Mouse (Mus musculus): ENCODE data around the gene Foxq1. TPM values are rescaled to one million over a fixed set of nuclear protein-coding genes. Genes with fewer than 3 reads are reported as not detected.

The Foxq1 gene
- polyA plus RNA-seq, 2 experiments: 0.40 to 0.50 TPM

- no peak for TF ChIP-seq CTCF (IDR thresholded peaks at IDR 0.05; ENCODE audit: low read depth)
- Histone ChIP-seq H3K36me3 (replicated peaks; ENCODE audit: control insufficient read depth, insufficient read depth, low read depth) (no peaks in the 10 kb centered on the region), H3K4me1 (replicated peaks; ENCODE audit: control insufficient read depth in 2 of 2, insufficient read depth in 2 of 2, low read length in 1 of 2) (no peaks in the 10 kb centered on the region), H3K4me2 (ENCODE audit: low read depth) (no peak overlapping the region), H3K9me3 (ENCODE audit: control insufficient read depth, low read length) (no peaks in the 10 kb centered on the region), H3K4me3 (ENCODE audit: insufficient read depth in 1 of 2, low read depth in 2 of 2, low read length in 2 of 2) (no peak overlapping the region), H3K27ac (no peak overlapping the region), H3K27me3 (ENCODE audit: control insufficient read depth, insufficient read depth, low read length) (no peaks in the 10 kb centered on the region; the same call in 1 of the 2 replicates), H3K9ac (replicated peaks) (no peak overlapping the region)
- ATAC-seq (ENCODE audit: insufficient read depth) (no peak), DNase-seq (ENCODE audit: low read depth in 3 of 3, low spot score in 3 of 3) (no peak)
- 50% methylated on average over 6 of the region's 6 CpGs for WGBS (ENCODE audit: insufficient replicate concordance)
These were observed 11.8 kb downstream of the Foxq1 start for GRCm38 (mm10) chr13:31567617-31568294.

GRCm38 (mm10) chr13:31572806-31573508 lies 17.0 kb downstream of the Foxq1 start:
- Histone ChIP-seq H3K36me3 (replicated peaks; ENCODE audit: control insufficient read depth, insufficient read depth, low read depth) (no peaks in the 10 kb centered on the region), H3K27me3 (ENCODE audit: control insufficient read depth, insufficient read depth, low read length) (no peaks in the 10 kb centered on the region), H3K27ac (no peak overlapping the region), H3K4me1 (replicated peaks; ENCODE audit: control insufficient read depth in 2 of 2, insufficient read depth in 2 of 2, low read length in 1 of 2) (no peaks in the 10 kb centered on the region), H3K9ac (replicated peaks) (no peak overlapping the region), H3K9me3 (ENCODE audit: control insufficient read depth, low read length) (no peaks in the 10 kb centered on the region), H3K4me2 (ENCODE audit: low read depth) (no peak overlapping the region), H3K4me3 (ENCODE audit: insufficient read depth in 1 of 2, low read depth in 2 of 2, low read length in 2 of 2) (no peak overlapping the region)
- DNase-seq (ENCODE audit: low read depth in 3 of 3, low spot score in 3 of 3) (no peak), ATAC-seq (ENCODE audit: insufficient read depth) (no peak)
- TF ChIP-seq CTCF (IDR thresholded peaks at IDR 0.05; ENCODE audit: low read depth) (no peak), EP300 (IDR thresholded peaks at IDR 0.05; ENCODE audit: low read depth) (no peak)
- WGBS (ENCODE audit: insufficient replicate concordance): 71% methylated on average over 10 of the region's 10 CpGs

- Histone ChIP-seq H3K4me2 (ENCODE audit: low read depth) (no peak overlapping the region), H3K36me3 (replicated peaks; ENCODE audit: control insufficient read depth, insufficient read depth, low read depth) (no peaks in the 10 kb centered on the region), H3K9me3 (ENCODE audit: control insufficient read depth, low read length) (no peaks in the 10 kb centered on the region), H3K27ac (no peak overlapping the region), H3K27me3 (ENCODE audit: control insufficient read depth, insufficient read depth, low read length) (no peaks in the 10 kb centered on the region), H3K4me1 (replicated peaks; ENCODE audit: control insufficient read depth in 2 of 2, insufficient read depth in 2 of 2, low read length in 1 of 2) (0 out of 4 replicates have a peak, but pooled peaks cover 0 to 3% of the 10 kb centered on the region in 2 experiments), H3K4me3 (ENCODE audit: insufficient read depth in 1 of 2, low read depth in 2 of 2, low read length in 2 of 2) (no peak overlapping the region), H3K9ac (replicated peaks) (no peak overlapping the region)
- WGBS (ENCODE audit: insufficient replicate concordance): 40% methylated on average over 3 of the region's 3 CpGs
- no peak for ATAC-seq (ENCODE audit: insufficient read depth)
- no peak for TF ChIP-seq EP300 (IDR thresholded peaks at IDR 0.05; ENCODE audit: low read depth)
- TF ChIP-seq CTCF (IDR thresholded peaks at IDR 0.05; ENCODE audit: low read depth): no peak
- no peak for DNase-seq (ENCODE audit: low read depth in 3 of 3, low spot score in 3 of 3)
These were observed 18.7 kb downstream of the Foxq1 start for GRCm38 (mm10) chr13:31574627-31575026.

GRCm38 (mm10) chr13:31576696-31577095 lies 20.8 kb downstream of the Foxq1 start:
- Histone ChIP-seq H3K27ac (no peak overlapping the region), H3K4me1 (replicated peaks; ENCODE audit: control insufficient read depth in 2 of 2, insufficient read depth in 2 of 2, low read length in 1 of 2) (0 out of 4 replicates have a peak, but pooled peaks cover 0 to 3% of the 10 kb centered on the region in 2 experiments), H3K4me3 (ENCODE audit: insufficient read depth in 1 of 2, low read depth in 2 of 2, low read length in 2 of 2) (no peak overlapping the region), H3K4me2 (ENCODE audit: low read depth) (no peak overlapping the region), H3K9me3 (ENCODE audit: control insufficient read depth, low read length) (no peaks in the 10 kb centered on the region), H3K9ac (replicated peaks) (no peak overlapping the region), H3K36me3 (replicated peaks; ENCODE audit: control insufficient read depth, insufficient read depth, low read depth) (no peaks in the 10 kb centered on the region), H3K27me3 (ENCODE audit: control insufficient read depth, insufficient read depth, low read length) (no peaks in the 10 kb centered on the region)
- no peak for DNase-seq (ENCODE audit: low read depth in 3 of 3, low spot score in 3 of 3)
- TF ChIP-seq EP300 (IDR thresholded peaks at IDR 0.05; ENCODE audit: low read depth) (no peak), CTCF (IDR thresholded peaks at IDR 0.05; ENCODE audit: low read depth) (no peak)
- no peak for ATAC-seq (ENCODE audit: insufficient read depth)
- WGBS (ENCODE audit: insufficient replicate concordance): 50% methylated on average over 4 of the region's 4 CpGs

- Histone ChIP-seq H3K9me3 (ENCODE audit: control insufficient read depth, low read length) (no peaks in the 10 kb centered on the region), H3K27ac (no peak overlapping the region), H3K4me3 (ENCODE audit: insufficient read depth in 1 of 2, low read depth in 2 of 2, low read length in 2 of 2) (no peak overlapping the region), H3K4me1 (replicated peaks; ENCODE audit: control insufficient read depth in 2 of 2, insufficient read depth in 2 of 2, low read length in 1 of 2) (0 out of 4 replicates have a peak, but pooled peaks cover 0 to 3% of the 10 kb centered on the region in 2 experiments), H3K36me3 (replicated peaks; ENCODE audit: control insufficient read depth, insufficient read depth, low read depth) (no peaks in the 10 kb centered on the region), H3K9ac (replicated peaks) (no peak overlapping the region), H3K4me2 (ENCODE audit: low read depth) (no peak overlapping the region), H3K27me3 (ENCODE audit: control insufficient read depth, insufficient read depth, low read length) (no peaks in the 10 kb centered on the region)
- 35% methylated on average over 6 of the region's 6 CpGs for WGBS (ENCODE audit: insufficient replicate concordance)
- TF ChIP-seq CTCF (IDR thresholded peaks at IDR 0.05; ENCODE audit: low read depth) (no peak), EP300 (IDR thresholded peaks at IDR 0.05; ENCODE audit: low read depth) (no peak)
- ATAC-seq (ENCODE audit: insufficient read depth): no peak
- no peak for DNase-seq (ENCODE audit: low read depth in 3 of 3, low spot score in 3 of 3)
These were observed 21.6 kb downstream of the Foxq1 start for GRCm38 (mm10) chr13:31577576-31577975.
